Mouse (Mus musculus): ENCODE data around the gene Ass1. TPM values are rescaled to one million over a fixed set of nuclear protein-coding genes. Genes with fewer than 3 reads are reported as not detected.

Gene Ass1
- total RNA-seq, 2 experiments from 2014 or later: 44.0 to 49.5 TPM

GRCm38 (mm10) chr2:31458460-31458859 is 11.5 kb upstream of the Ass1 start:
- DNase-seq (ENCODE audit: low spot score in 2 of 2): no peak

- no peak for DNase-seq (ENCODE audit: low spot score in 2 of 2)
These were observed 10.7 kb upstream of the Ass1 start for GRCm38 (mm10) chr2:31458989-31459936.

GRCm38 (mm10) chr2:31460025-31460571 is 9.9 kb upstream of the Ass1 start:
- DNase-seq (ENCODE audit: low spot score in 2 of 2): peak in 1 of 2 experiments; percentile 34

- DNase-seq (ENCODE audit: low spot score in 2 of 2): no peak
These were observed 9.1 kb upstream of the Ass1 start for GRCm38 (mm10) chr2:31460920-31461319.

- DNase-seq (ENCODE audit: low spot score in 2 of 2): no peak
These were observed 8.0 kb upstream of the Ass1 start for GRCm38 (mm10) chr2:31462051-31462450.

GRCm38 (mm10) chr2:31463253-31463652 is 6.8 kb upstream of the Ass1 start:
- no peak for DNase-seq (ENCODE audit: low spot score in 2 of 2)

- DNase-seq (ENCODE audit: low spot score in 2 of 2): no peak
These were observed 6.1 kb upstream of the Ass1 start for GRCm38 (mm10) chr2:31463696-31464528.

- DNase-seq (ENCODE audit: low spot score in 2 of 2): no peak
These were observed 5.5 kb upstream of the Ass1 start for GRCm38 (mm10) chr2:31464529-31464910.

GRCm38 (mm10) chr2:31467457-31467856 is 2.5 kb upstream of the Ass1 start:
- no peak for DNase-seq (ENCODE audit: low spot score in 2 of 2)

- no peak for DNase-seq (ENCODE audit: low spot score in 2 of 2)
These were observed 1.1 kb upstream of the Ass1 start for GRCm38 (mm10) chr2:31468857-31469256.

- DNase-seq (ENCODE audit: low spot score in 2 of 2): no peak
These were observed 527 bp upstream of the Ass1 start for GRCm38 (mm10) chr2:31469480-31469879.

GRCm38 (mm10) chr2:31470683-31471385 is 827 bp downstream of the Ass1 start:
- no peak for DNase-seq (ENCODE audit: low spot score in 2 of 2)

- DNase-seq (ENCODE audit: low spot score in 2 of 2): no peak
These were observed 1.6 kb downstream of the Ass1 start for GRCm38 (mm10) chr2:31471611-31472010.

- DNase-seq (ENCODE audit: low spot score in 2 of 2): peak in 1 of 2 experiments; percentile 61
These were observed 2.5 kb downstream of the Ass1 start for GRCm38 (mm10) chr2:31472406-31473065.

GRCm38 (mm10) chr2:31473941-31474340 is 3.9 kb downstream of the Ass1 start:
- no peak for DNase-seq (ENCODE audit: low spot score in 2 of 2)

GRCm38 (mm10) chr2:31474686-31475085 is 4.7 kb downstream of the Ass1 start:
- DNase-seq (ENCODE audit: low spot score in 2 of 2): no peak

GRCm38 (mm10) chr2:31476107-31476820 is 6.3 kb downstream of the Ass1 start:
- no peak for DNase-seq (ENCODE audit: low spot score in 2 of 2)

GRCm38 (mm10) chr2:31477234-31478161 is 7.5 kb downstream of the Ass1 start:
- no peak for DNase-seq (ENCODE audit: low spot score in 2 of 2)

Data from left cerebral cortex, adult 18-20 months (tissue).